Mouse (Mus musculus): ENCODE results near the gene E130208F15Rik.
A peak's percentile ranks its signal among the peaks of the same experiment; 100 is the strongest.

E130208F15Rik gene

GRCm38 (mm10) chr7:30321539-30322284, at the start of gene E130208F15Rik:
Gene E130208F15Rik, plus strand, starts transcription at chr7:30321740.
- peak; percentile 79 to 80 for DNase-seq

DNA sequence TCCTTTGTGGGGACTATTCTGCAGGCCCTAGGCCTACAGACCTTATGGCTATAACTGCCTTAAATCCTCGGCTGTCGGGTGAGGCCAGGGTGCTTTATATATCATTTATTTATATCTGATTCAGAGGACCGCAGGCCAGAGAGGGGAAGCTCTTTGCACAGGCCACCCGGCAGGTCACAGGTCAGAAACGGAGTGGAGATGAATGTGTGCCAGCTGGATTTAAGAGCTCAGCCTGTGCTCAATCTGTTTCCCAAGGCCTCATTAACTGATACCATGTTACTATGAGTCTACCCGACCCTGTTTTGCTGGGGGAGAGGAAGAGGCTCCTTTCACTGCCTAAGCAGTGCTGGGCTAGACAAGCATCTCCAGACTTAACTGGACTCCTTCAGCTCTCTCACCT, 47.2 kb upstream of the E130208F15Rik start:
- DNase-seq: no peak

GRCm38 (mm10) chr7:30278911-30279310, 42.6 kb upstream of the E130208F15Rik start:
- DNase-seq: no peak

GRCm38 (mm10) chr7:30279536-30279935, 42.0 kb upstream of the E130208F15Rik start:
- peak in 1 of 2 experiments; percentile 7 for DNase-seq

GRCm38 (mm10) chr7:30279951-30280669, 41.4 kb upstream of the E130208F15Rik start, which contains the start of the genes Thap8 and Wdr62:
Gene Thap8, plus strand, starts transcription at chr7:30280094.
Gene Wdr62, minus strand, starts transcription at chr7:30280419.
- peak; percentile 92 for DNase-seq

DNA sequence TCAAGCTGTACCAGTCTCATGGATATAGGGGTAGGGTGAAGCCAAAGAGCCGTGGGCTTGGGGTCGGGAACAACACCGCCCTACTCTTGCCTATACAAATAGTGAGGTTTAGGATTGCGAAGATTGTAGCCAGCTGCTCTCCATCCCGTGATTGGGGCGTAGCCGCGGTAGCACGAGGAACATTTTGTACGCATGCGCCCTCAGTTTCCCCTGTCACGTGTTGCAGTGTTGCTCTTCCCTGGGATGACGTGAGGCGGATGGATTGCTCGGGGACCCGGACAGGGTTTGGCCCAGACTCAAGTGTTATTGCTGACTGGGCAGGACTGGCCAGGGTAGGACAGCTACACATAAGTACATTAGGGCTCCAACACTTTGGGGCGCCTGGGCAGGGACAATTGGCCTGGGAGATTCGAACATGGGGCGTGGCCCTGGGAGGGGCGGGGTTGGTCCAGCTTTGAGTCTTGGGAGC, 40.8 kb upstream of the E130208F15Rik start:
- peak; percentile 82 to 83 for DNase-seq

DNA sequence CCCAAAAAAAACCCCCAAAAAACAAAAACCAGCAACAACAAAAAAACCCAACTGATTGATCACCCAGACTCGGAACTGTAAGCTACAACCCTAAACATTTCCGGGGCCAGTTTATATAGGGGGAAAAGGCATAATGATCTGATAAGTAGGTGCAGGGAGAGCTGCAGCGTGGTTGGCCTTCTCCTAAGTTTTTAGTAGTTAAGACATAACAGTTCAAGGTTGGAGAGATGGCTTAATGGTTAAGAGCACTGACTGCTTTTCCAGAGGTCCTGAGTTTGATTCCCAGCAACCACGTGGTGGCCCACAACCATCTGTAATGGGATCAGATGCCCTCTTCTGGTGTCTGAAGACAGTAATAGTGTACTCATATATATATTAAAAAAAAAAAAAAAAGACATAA, 40.0 kb upstream of the E130208F15Rik start:
- no peak for DNase-seq

GRCm38 (mm10) chr7:30282740-30283139, 38.8 kb upstream of the E130208F15Rik start:
- no peak for DNase-seq

- no peak for DNase-seq
These were observed 34.7 kb upstream of the E130208F15Rik start for GRCm38 (mm10) chr7:30286701-30287410.

DNA sequence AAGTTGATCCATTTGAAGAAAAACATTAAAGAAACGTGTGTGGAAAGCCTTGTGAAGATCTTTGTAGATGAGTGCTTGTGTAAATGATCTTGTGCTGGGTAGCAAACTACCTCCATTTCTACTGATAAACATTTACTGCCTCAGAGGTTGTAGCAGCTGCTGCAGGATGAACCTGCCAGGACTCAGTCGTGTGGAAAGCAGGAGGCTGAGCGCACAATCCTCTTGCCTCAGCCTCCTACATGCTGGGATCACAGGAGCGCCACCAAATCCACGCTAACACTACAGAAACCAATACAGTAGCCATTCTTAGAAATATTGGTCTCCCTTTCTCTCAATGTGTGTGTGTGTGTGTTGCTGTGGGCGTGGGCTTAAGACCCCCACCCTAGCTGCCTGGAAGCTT, 33.5 kb upstream of the E130208F15Rik start:
- no peak for DNase-seq

DNA sequence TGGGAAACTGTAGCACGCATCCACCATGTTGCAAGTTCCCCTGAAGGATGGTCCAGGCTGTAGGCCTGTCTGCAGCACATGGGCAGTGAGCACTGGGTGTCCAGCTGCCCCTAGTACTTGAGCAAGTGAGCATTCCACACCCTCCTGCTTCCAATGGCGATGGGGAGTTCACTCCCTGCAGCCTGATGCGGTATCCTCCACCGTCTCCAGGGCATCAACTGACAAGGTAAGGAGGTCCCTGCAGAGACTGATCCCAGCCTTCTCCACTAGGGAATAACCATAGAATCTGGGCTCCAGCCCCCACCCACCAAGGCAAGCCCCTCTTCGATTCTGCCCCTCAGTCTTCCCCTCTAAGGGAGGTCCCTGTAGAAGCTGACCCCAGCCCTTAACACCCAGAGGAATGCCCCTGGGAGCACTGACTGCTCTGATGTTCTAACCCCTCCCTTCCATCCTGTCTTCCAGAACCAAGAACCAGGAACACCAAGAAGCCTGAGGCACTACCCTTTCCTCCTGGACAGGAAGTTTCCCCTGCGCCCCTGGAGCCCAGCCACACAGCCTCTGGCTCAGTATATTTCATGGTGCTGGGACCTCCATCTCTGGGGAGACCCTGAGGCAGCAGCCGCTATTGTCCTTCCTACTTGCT, 32.3 kb upstream of the E130208F15Rik start:
- no peak for DNase-seq

DNA sequence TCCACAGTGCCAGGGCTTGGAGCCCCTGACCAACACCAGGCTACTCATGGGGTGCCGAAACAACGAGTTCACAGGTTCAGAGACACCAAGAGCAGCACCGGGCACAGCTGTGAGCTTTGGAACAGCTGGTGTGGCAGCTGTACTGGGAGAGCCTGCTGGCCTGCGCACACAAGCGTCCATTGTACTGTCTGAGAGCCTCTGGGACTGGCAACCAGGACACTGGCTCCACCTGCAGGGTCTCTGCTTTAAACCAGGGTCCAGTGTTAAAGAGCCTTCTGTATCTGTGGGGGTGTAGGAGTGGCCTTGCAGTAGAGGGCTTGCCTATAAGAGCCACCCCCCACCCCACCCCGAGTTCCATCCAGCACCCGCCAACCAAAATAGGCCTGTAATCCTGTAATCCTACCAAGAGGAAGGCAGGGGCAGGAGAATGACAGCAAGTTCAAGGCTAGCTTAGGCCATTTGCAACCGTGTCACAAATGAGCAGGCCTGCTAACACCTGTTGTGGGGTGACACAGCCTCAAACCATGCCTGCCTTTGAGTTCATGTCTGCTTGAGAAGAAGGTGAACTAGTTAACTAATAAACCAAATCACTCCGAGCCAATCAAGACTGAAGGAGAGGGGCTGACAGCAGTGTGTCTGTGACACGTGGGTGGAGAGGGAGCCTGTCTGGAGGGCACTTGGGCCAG, 31.7 kb upstream of the E130208F15Rik start:
- no peak for DNase-seq

DNA sequence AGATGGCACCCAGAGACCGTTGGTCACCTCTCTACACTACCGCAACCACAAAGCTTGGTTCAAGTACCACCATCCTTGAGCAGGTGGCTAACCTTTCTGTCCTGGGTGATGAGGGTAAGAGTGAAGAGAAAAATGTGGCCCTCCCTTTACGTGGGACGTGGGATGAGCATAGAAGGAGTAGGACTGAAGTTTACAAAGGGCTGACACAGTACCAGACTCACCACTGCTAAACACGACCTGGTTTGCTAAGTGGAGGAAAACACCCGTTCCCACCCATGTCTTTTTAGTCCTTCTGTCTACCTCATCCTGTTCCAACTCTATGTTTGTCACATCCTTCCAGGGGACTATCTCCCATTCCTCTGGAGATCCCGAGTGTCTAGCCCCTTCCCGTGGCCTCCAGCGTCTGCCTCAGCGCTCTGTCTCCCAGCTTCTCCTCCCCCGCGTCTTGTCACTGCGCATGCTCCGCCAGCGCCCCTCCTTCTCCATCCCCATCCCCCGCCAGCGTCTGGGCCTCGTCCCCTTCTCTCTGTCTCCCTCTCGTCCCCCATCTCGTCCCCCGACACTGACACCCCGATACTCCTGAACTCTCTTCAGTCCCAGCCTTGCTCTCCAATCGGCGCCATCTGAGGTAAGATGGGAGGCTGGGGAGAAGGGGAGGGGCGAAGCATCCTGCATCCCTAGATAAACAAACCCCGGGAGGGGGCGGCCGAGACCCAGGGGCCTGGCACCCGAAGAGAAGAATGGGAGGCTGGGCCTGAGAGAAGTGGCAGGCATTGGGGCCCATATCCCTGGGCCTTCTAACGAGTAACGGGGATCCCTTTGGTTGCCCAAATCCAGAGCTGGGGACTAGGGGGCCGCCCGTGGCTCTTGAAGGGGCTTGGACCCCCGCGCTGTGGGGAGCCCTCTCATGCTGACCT, 30.1 kb upstream of the E130208F15Rik start, which contains the start of gene Clip3:
Gene Clip3 (plus strand): TSS at position 514 of the 917 bp plus-strand sequence.
- no peak for DNase-seq

- DNase-seq: no peak
These were observed 27.7 kb upstream of the E130208F15Rik start for GRCm38 (mm10) chr7:30293795-30294194.

- DNase-seq: no peak
These were observed 27.2 kb upstream of the E130208F15Rik start for GRCm38 (mm10) chr7:30294296-30294695.

GRCm38 (mm10) chr7:30295103-30295502, 26.4 kb upstream of the E130208F15Rik start:
- DNase-seq: no peak

- DNase-seq: no peak
These were observed 24.7 kb upstream of the E130208F15Rik start for GRCm38 (mm10) chr7:30296816-30297215.

DNA sequence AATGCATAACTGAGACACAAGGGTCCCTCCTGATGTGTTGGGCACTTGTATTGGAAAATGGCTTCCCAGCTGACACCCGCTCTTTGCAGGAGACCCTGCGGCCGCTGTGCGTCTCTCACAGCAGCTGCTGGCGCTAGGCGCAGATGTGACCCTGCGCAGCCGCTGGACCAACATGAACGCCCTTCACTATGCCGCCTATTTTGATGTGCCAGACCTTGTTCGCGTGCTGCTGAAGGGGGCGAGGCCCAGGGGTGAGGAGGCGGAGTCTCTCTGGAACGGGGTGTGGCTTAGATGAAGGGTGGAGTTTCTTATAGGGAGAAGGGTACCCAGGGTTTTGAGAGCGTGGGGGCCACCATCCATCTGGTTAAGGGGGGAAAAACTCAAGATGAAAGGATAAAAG, 24.3 kb upstream of the E130208F15Rik start:
- no peak for DNase-seq

DNA sequence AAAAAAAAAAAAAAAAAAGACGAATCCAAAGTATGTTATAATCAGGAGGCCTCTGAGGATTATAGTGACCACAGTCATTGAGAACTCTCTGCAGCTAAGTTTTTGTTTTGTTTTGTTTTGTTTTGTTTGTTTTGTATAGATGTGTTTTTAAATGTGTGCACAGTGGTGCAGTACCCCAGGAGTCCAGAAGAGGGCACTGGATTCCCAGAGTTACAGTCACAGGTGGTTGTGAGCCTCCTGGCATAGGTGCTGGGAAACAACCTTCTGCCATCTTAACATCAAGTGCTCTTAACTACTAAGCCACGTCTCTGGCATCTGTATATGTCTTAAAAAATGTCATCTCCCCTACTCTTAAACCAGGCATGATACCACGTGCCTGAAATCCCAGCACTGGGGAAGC, 20.6 kb upstream of the E130208F15Rik start:
- peak; percentile 67 to 72 for DNase-seq

DNA sequence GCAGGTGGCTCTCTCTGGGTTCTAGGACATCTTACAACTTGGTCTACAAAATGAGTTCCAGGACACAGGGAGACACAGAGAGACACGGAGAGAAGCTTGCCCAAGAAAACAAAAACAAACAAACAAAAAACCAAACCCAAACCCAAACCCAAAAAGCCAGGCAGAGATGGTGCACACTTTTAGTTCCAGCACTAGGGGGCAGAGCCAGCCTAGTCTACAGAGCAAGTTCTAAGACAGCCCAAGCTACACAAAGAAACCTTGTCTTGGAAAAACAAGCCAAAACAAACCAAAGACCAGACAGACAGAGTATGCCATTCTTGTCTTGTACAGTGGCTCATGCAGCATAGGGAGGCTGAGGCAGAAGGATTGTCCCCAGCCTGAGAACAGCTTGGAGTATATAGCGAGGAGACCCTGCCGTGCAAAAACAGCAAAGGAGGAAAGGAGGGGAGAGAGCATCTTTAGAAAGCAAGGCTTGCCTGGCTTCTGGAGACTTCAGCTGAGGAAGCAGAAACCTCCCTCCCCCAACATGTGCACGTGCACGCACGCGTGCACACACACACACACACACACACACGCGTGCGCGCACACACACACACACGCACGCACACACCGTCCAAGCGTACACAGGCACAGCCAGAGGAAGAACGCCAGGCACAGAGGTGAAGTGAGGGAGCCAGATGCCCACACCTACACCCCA, 15.3 kb upstream of the E130208F15Rik start:
- peak; percentile 24 to 38 for DNase-seq

All from B cell, adult 2 months (primary cell).